Mouse (Mus musculus) adrenal gland, adult 2 months (tissue): ENCODE measurements around the gene Tubal3. TPM values are rescaled to one million over a fixed set of nuclear protein-coding genes. Genes with fewer than 3 reads are reported as not detected.

Experiments
- DNase-seq: peaks from one replicate; pipeline ENCODE4 v3.0.0; 2021
- microRNA-seq, 2 experiments: library from miRNA; unstranded; fragments of <30 nt; microRNA quantifications; one replicate each; pipeline ENCODE4 v1.2.0; 2021
- polyA plus RNA-seq: library from polyadenylated mRNA; depleted of rRNA; stranded (reverse); fragments of >200 nt; gene quantifications from 2 replicates; pipeline ENCODE4 v1.2.3, GENCODE M21; 2012; rRNA removed
- total RNA-seq, 2 experiments: library from RNA; stranded (reverse); gene quantifications; 2 replicates each; pipeline ENCODE4 v1.2.3; 2021

Tubal3 gene
- total and polyA plus RNA-seq, 3 experiments = not detected

DNA sequence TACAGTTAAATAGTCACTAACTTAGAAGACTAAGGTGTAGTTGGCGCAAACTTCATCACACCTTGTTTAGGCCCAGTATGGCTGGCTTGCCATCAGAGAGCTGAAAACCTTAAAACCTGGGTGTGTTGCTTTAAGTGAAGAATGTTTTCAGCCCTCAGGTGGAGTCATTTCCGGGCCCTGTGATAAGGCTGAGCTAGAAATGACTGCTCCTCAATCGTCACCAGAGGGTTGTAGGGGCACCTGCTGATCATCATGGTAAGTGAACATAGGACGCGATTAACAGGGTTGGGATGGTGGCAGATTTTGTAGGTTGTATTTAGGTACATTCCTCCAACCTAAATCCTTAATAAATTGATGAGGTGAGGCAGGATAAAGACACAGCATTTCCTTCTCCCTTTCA, 6.4 kb downstream of the Tubal3 start:
- no peak for DNase-seq

DNA sequence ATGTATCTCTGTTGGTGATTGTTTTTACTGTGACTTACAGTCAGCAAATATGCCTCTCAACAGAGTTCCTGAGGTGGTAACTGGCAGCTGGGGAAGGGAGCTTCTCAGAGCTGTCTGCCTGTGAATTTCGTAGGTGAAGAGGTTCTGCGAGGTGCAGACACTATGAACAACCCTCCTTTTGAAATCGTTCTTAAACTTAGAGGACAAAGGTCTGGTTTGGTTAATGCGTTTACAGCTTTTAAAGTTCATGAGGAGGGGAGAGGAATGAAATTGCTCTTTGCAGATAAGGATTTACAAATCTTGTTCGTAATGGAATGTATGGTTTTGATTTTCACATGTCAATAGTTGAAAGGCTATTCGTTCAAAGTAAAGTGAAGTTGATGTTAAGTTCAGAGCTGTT, 7.6 kb downstream of the Tubal3 start:
- DNase-seq = no peak

DNA sequence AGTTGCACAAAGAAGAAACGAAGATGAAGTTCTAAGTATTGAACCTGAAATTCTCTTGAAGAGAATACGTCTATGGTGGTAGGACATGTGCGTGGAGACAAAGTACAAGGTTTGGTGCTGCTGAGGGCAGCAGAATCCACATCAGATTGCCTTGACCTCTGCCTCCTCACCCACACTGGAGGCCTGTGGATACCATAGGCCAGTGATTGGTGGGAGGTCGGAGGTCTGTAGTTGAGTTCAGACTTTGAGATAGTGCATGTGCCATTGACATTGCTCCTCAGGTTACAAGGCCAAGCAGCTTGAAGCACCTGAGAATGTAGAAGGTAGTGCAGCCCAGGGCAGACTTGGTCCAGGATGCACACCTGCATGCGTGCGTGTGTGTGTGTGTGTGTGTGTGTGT, 8.0 kb downstream of the Tubal3 start:
- DNase-seq = no peak

- DNase-seq = no peak
These were observed 26.6 kb downstream of the Tubal3 start for GRCm38 (mm10) chr13:3944699-3945098.

GRCm38 (mm10) chr13:3945249-3945648, 27.2 kb downstream of the Tubal3 start, which contains the start of gene Ucn3:
TSS of gene Ucn3 (minus strand) at chr13:3945349.
- no peak for DNase-seq

DNA sequence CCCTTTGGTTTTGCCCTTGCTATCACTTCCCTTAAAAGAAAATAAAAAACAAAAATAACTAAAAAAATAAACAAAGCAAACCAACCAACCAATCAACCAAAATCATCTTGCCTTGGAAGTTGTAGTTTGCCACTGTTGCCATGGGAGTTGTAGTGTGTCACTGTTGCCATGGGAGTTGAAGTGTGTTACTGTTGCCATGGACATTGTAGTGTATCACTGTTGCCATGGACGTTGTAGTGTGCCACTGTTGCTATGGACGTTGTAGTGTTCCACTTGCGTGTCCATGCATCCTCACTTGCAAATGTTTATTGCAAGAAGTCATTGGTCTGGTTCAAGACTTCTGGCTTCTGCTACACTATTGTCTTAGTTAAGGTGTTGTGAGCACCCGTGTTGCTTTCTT, 29.2 kb downstream of the Tubal3 start:
- no peak for DNase-seq

DNA sequence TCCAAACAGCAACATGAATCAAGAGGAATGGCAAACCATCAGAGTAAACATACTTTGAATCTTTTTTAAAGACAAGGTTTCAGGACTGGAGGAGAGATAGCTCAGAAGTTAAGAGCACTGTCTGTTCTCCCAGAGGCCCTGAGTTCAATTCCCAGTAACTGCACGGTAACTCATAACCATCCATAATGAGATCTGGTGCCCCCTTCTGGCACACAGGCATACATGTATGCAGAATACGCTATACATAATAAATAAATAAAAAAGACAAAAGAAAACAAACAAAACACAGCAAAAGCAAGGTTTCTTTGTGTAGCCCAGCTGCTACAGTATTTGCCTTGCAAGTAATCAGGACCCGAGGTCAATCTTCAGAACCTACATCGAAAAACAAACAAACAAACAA, 31.4 kb downstream of the Tubal3 start:
- no peak for DNase-seq

- DNase-seq = no peak
These were observed 33.3 kb downstream of the Tubal3 start for GRCm38 (mm10) chr13:3951198-3951914.

DNA sequence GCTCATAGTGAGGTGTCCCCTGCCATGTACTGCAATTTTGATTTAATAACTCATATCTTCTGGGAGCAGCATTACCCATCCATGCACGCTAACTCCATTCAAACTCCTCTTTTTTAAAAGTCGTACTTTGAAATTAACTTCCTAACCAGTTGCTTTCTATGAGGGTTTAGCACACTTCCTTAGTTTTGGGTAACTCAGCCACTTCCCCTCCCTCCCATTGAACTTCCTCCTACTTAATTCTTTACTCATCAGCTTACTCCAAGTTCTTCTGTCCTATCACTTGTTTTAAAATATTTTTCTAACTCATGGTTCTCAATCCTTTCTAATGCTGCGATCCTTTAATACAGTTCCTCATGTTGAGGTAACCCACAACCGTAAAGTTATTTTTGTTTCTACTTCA, 50.8 kb downstream of the Tubal3 start:
- DNase-seq = no peak

Small RNA genes within 50 kb of the gene (microRNA-seq; reads per million reads assigned to microRNA genes)
- gene Gm22460 = 0 reads per million in 2 experiments

Other genes starting within 250 kb of the Tubal3 start
- under 1 TPM; 0.35 to 0.63 TPM for gene Calml3, start 114.0 kb upstream of the Tubal3 start, total RNA-seq
- gene Calml3, start 114.0 kb upstream of the Tubal3 start, polyA plus RNA-seq = 0.35 TPM in 1 of 2 replicates, not detected in the other
- not detected for gene Calm4, start 80.5 kb upstream of the Tubal3 start, total RNA-seq
- gene Calm4, start 80.5 kb upstream of the Tubal3 start, polyA plus RNA-seq = not detected in 2 replicates
- not detected for gene Calm5, start 64.1 kb upstream of the Tubal3 start, total RNA-seq
- gene Calm5, start 64.1 kb upstream of the Tubal3 start, polyA plus RNA-seq = not detected in 2 replicates
- gene Net1, start 54 bp upstream of the Tubal3 start, total RNA-seq = 100 to 1,000 TPM; 184 to 198 TPM
- gene Net1, start 54 bp upstream of the Tubal3 start, polyA plus RNA-seq = 9.7 and 15.9 TPM in 2 replicates
- not detected for gene Ucn3, start 27.1 kb downstream of the Tubal3 start, total RNA-seq
- not detected in 2 replicates for gene Ucn3, start 27.1 kb downstream of the Tubal3 start, polyA plus RNA-seq
- gene Akr1c14, start 130.7 kb downstream of the Tubal3 start, total RNA-seq = 1 to 10 TPM in 1 of 2 experiments, under 1 TPM in 1; 0.69 to 2.4 TPM
- gene Akr1c14, start 130.7 kb downstream of the Tubal3 start, polyA plus RNA-seq = 0.04 and 0.07 TPM in 2 replicates
- gene Akr1c18, start 232.4 kb downstream of the Tubal3 start, total RNA-seq = 1,000 to 10,000 TPM in 1 of 2 experiments, under 1 TPM in 1; 0.48 to 4,782 TPM
- 134 and 227 TPM in 2 replicates for gene Akr1c18, start 232.4 kb downstream of the Tubal3 start, polyA plus RNA-seq